Comparison of ENCODE assay signal across 8 mouse cellular contexts in the genomic region with DNA sequence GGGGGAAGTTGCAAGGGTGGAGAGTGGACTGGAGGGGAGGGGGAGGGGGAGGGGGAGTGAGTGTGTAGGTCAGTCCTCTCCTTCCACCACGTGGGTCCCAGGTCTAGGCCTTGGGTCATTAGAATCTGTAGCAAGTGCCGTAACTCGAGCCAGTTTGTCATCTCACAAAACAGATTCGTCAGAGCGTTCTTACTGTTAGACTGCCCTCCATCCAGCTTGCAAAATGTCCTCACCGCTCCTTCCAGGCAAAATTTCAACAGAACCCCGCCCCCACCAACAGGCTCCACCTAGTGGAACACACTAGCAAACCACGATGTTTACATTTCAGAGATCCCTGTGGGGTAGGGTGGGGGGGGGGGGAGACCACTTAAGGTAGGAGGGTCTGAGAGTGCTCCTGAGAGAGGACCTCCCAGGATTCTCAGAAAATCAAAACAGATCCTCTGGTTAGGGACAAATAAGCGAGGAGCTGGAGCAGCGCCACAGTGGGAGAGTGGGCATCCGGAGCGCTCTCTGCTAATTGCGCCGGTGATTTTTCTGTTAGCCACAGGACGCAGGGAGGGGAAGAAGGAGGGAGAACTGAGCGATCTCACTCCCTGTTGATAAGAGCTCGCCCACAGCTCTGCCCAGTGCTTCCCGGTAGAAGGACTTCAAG. TPM values are rescaled to one million over a fixed set of nuclear protein-coding genes. Genes with fewer than 3 reads are reported as not detected.
DNase-seq lines count a peak whose midpoint lies in the region; ATAC-seq and TF ChIP-seq lines count a peak whose summit lies in the region.

No protein-coding gene starts in this region.

- WGBS in embryonic facial prominence, embryonic 14.5 days = under 1% methylated on average over 17 of the region's 18 CpGs
- WGBS in heart, embryonic 14.5 days = 2% methylated on average over 18 of the region's 18 CpGs

- peak overlapping the region; percentile 34; the same call in 1 of the 2 replicates for H3K9ac ChIP-seq in ES-E14 (ENCODE audit: insufficient read depth, low read depth, low read length, poor library complexity, severe bottlenecking)
- H3K9ac ChIP-seq in embryonic facial prominence, embryonic 14.5 days (ENCODE audit: low read depth, low read length) = peak overlapping the region; percentile 58
- H3K9ac ChIP-seq in heart, embryonic 14.5 days (ENCODE audit: low read length) = peak overlapping the region; percentile 65

- H3K27me3 ChIP-seq in embryonic facial prominence, embryonic 14.5 days (replicated peaks; ENCODE audit: control insufficient read depth, insufficient read depth, low read length) = no peaks in the 10 kb centered on the region
- H3K27me3 ChIP-seq in heart, embryonic 14.5 days (ENCODE audit: control insufficient read depth, insufficient read depth, low read length) = no peaks in the 10 kb centered on the region

- peak; percentile 59 for DNase-seq in ES-E14 (ENCODE audit: low read depth, low spot score)
- peak; percentile 65 for DNase-seq in adrenal gland, postnatal 25 days
- peak; percentile 82 for DNase-seq in embryonic facial prominence, embryonic 14.5 days (ENCODE audit: low spot score)
- peak; percentile 69 for DNase-seq in kidney, postnatal 14 days
- peak; percentile 69 for DNase-seq in lung, postnatal 14 days
- peak; percentile 79 for DNase-seq in retina, embryonic 14.5 days (ENCODE audit: low spot score)
- DNase-seq in thymus, adult 18-20 months = no peak

- H3K27ac ChIP-seq in ES-E14 (ENCODE audit: insufficient read depth, low read depth, low read length, poor library complexity, severe bottlenecking) = no peak overlapping the region
- peak overlapping the region; percentile 78 for H3K27ac ChIP-seq in embryonic facial prominence, embryonic 14.5 days (replicated peaks; ENCODE audit: low read depth, low read length)
- H3K27ac ChIP-seq in heart, embryonic 14.5 days (replicated peaks in 1 of 2; ENCODE audit: control insufficient read depth in 1 of 2, insufficient read depth in 1 of 2, low read depth in 2 of 2, low read length in 2 of 2) = peak overlapping the region; percentile 42 to 54; a peak in 3 of 4 replicates

- peak; percentile 84 for ATAC-seq in embryonic facial prominence, embryonic 14.5 days (ENCODE audit: low read depth)
- peak; percentile 44; the same call in 1 of the 2 replicates for ATAC-seq in heart, embryonic 14.5 days (ENCODE audit: insufficient number of reproducible peaks, insufficient read depth, low FRiP score, low read depth)

- in situ Hi-C loops in ES-E14 (cut with MboI; ENCODE audit: low sequenced_read_pairs in 2 of 2, unreplicated experiment in 2 of 2) = no loop called here

- peak overlapping the region; percentile 61 for H3K4me2 ChIP-seq in embryonic facial prominence, embryonic 14.5 days (ENCODE audit: low read depth, low read length)
- peak overlapping the region; percentile 70 for H3K4me2 ChIP-seq in heart, embryonic 14.5 days (ENCODE audit: low read length)

- no peaks in the 10 kb centered on the region for H3K36me3 ChIP-seq in ES-E14 (ENCODE audit: control insufficient read depth, insufficient read depth, low read length, poor library complexity, severe bottlenecking)
- no peaks in the 10 kb centered on the region for H3K36me3 ChIP-seq in embryonic facial prominence, embryonic 14.5 days (ENCODE audit: control insufficient read depth, insufficient read depth, low read length)
- no peaks in the 10 kb centered on the region for H3K36me3 ChIP-seq in heart, embryonic 14.5 days (ENCODE audit: control insufficient read depth, insufficient read depth, low read length)

- no peaks in the 10 kb centered on the region for H3K9me3 ChIP-seq in ES-E14 (ENCODE audit: control insufficient read depth, insufficient read depth, low read depth, low read length)
- no peaks in the 10 kb centered on the region for H3K9me3 ChIP-seq in embryonic facial prominence, embryonic 14.5 days (ENCODE audit: control insufficient read depth, low read length)
- H3K9me3 ChIP-seq in heart, embryonic 14.5 days (ENCODE audit: control insufficient read depth, low read length) = no peaks in the 10 kb centered on the region

- H3K4me3 ChIP-seq in ES-E14 (ENCODE audit: insufficient read depth in 1 of 2, low read depth in 1 of 2, low read length in 2 of 2, poor library complexity in 1 of 2, severe bottlenecking in 1 of 2) = peak overlapping the region; percentile 7 to 61
- H3K4me3 ChIP-seq in embryonic facial prominence, embryonic 14.5 days (ENCODE audit: low read depth, low read length) = peak overlapping the region; percentile 35
- H3K4me3 ChIP-seq in heart, embryonic 14.5 days (ENCODE audit: control insufficient read depth in 1 of 2, insufficient read depth in 1 of 2, low read depth in 1 of 2, low read length in 2 of 2) = peak overlapping the region; percentile 42 to 47

- H3K4me1 ChIP-seq in ES-E14 (ENCODE audit: control insufficient read depth in 2 of 2, insufficient read depth in 2 of 2, low read length in 2 of 2, poor library complexity in 1 of 2) = peaks cover 0 to 5% of the 10 kb centered on the region in 2 experiments; a peak in 2 of 4 replicates
- peaks cover 8% of the 10 kb centered on the region for H3K4me1 ChIP-seq in embryonic facial prominence, embryonic 14.5 days (ENCODE audit: control insufficient read depth, insufficient read depth, low read length)
- peaks cover 0 to 6% of the 10 kb centered on the region in 2 experiments; a peak in 2 of 4 replicates for H3K4me1 ChIP-seq in heart, embryonic 14.5 days (ENCODE audit: control insufficient read depth in 2 of 2, insufficient read depth in 2 of 2, low read length in 2 of 2)

TF ChIP-seq in ES-E14, 5 proteins besides CTCF, POLR2A, EP300 and RAD21:
- no peak for TF ChIP-seq ZNF384 (IDR thresholded peaks at IDR 0.05; ENCODE audit: low read depth, low read length)
- TF ChIP-seq HCFC1 (IDR thresholded peaks at IDR 0.05; ENCODE audit: borderline replicate concordance, insufficient read depth, low read length) = no peak
- no peak for TF ChIP-seq CHD2 (IDR thresholded peaks at IDR 0.05; ENCODE audit: low read depth, low read length)
TF ChIP-seq in ES-E14: peak in this region for 0.

RNA-seq across cellular contexts. Expression of gene Gm21885, which starts 16.4 kb away (rescaled TPM):
- 0.40 TPM in 1 of 2 replicates, not detected in the other for total RNA-seq in ES-E14 (2012; rRNA removed)
- not detected in 2 replicates for total RNA-seq in adrenal gland, postnatal 25 days (2021)
- polyA plus RNA-seq in embryonic facial prominence, embryonic 14.5 days (2014; fragmentation: Nextera tagmentation; extraction: Ambion mirVana) = 0.38 TPM in 1 of 2 replicates, not detected in the other
- 0.36 and 1.1 TPM in 2 replicates for polyA plus RNA-seq in heart, embryonic 14.5 days (2014; fragmentation: Nextera tagmentation; extraction: Ambion mirVana)

RNA-seq across cellular contexts. Expression of gene Wfikkn2, which starts 19.5 kb away (rescaled TPM):
- 0.31 and 0.53 TPM in 2 replicates for total RNA-seq in ES-E14 (2012; rRNA removed)
- 0.39 TPM in 1 of 2 replicates, not detected in the other for total RNA-seq in adrenal gland, postnatal 25 days (2021)
- 5.9 and 7.8 TPM in 2 replicates for polyA plus RNA-seq in embryonic facial prominence, embryonic 14.5 days (2014; fragmentation: Nextera tagmentation; extraction: Ambion mirVana)
- polyA plus RNA-seq in heart, embryonic 14.5 days (2014; fragmentation: Nextera tagmentation; extraction: Ambion mirVana) = 1.3 and 1.6 TPM in 2 replicates

RNA-seq across cellular contexts. Expression of gene Tob1, which starts 54.0 kb away (rescaled TPM):
- 10.8 and 11.3 TPM in 2 replicates for total RNA-seq in ES-E14 (2012; rRNA removed)
- total RNA-seq in adrenal gland, postnatal 25 days (2021) = 245 and 267 TPM in 2 replicates
- 33.8 and 40.3 TPM in 2 replicates for polyA plus RNA-seq in embryonic facial prominence, embryonic 14.5 days (2014; fragmentation: Nextera tagmentation; extraction: Ambion mirVana)
- 38.2 and 40.9 TPM in 2 replicates for polyA plus RNA-seq in heart, embryonic 14.5 days (2014; fragmentation: Nextera tagmentation; extraction: Ambion mirVana)

RNA-seq across cellular contexts. Expression of gene Luc7l3, which starts 56.5 kb away (rescaled TPM):
- 60.3 and 66.8 TPM in 2 replicates for total RNA-seq in ES-E14 (2012; rRNA removed)
- 97.2 and 105 TPM in 2 replicates for total RNA-seq in adrenal gland, postnatal 25 days (2021)
- 88.8 and 91.4 TPM in 2 replicates for polyA plus RNA-seq in embryonic facial prominence, embryonic 14.5 days (2014; fragmentation: Nextera tagmentation; extraction: Ambion mirVana)
- 61.9 and 62.9 TPM in 2 replicates for polyA plus RNA-seq in heart, embryonic 14.5 days (2014; fragmentation: Nextera tagmentation; extraction: Ambion mirVana)

Comparison
In these comparisons a context has a peak if more than half of its experiments do, and no peak if none do; other contexts are left out.
1. DNase-seq: peak in ES-E14 (single experiment), adrenal gland, postnatal 25 days (single experiment), embryonic facial prominence, embryonic 14.5 days (single experiment), kidney, postnatal 14 days (single experiment), lung, postnatal 14 days (single experiment) and retina, embryonic 14.5 days (single experiment); none in thymus, adult 18-20 months (0 of 2).
2. RNA of gene Tob1, which starts 54.0 kb away (total RNA-seq): 245 to 267 TPM in adrenal gland, postnatal 25 days; 10.8 to 11.3 TPM in ES-E14; every median in the first group is over 10 times any median in the second.
3. Peak in every context shown above with its lines, with median percentiles within 50 percentile points of each other: H3K4me3 ChIP-seq and H3K9ac ChIP-seq.